Mouse (Mus musculus): Measurements from ENCODE around the gene Olfr126. TPM values are rescaled to one million over a fixed set of nuclear protein-coding genes. Genes with fewer than 3 reads are reported as not detected.

Gene Olfr126
- total RNA-seq (2021): not detected
- long read RNA-seq, experiment 1: 0 reads
- long read RNA-seq, experiment 2: 0 reads

- DNase-seq (ENCODE audit: low spot score in 2 of 2): no peak
- TF ChIP-seq CTCF (conservative IDR thresholded peaks at IDR 0.05): no peak
- no peak within 1 kb of the TSS for H3K27ac ChIP-seq
- H3K4me3 ChIP-seq: no peak within 1 kb of the TSS
These were observed at the start of gene Olfr126 for GRCm38 (mm10) chr17:37847183-37847582. Gene Olfr126, plus strand, starts transcription at chr17:37847483.

- Histone ChIP-seq H3K4me3 (no peak within 1 kb of the TSS), H3K27ac (no peak within 1 kb of the TSS)
- no peak for DNase-seq (ENCODE audit: low spot score in 2 of 2)
- TF ChIP-seq CTCF (conservative IDR thresholded peaks at IDR 0.05): no peak
These were observed 47.7 kb upstream of the Olfr126 start, which contains the start of gene Olfr124 for GRCm38 (mm10) chr17:37799588-37799987. Gene Olfr124, plus strand, starts transcription at chr17:37799888.

GRCm38 (mm10) chr17:37832649-37833048 lies 14.6 kb upstream of the Olfr126 start, which contains the start of gene Olfr125:
Gene Olfr125, plus strand, starts transcription at chr17:37832949.
- no peak for TF ChIP-seq CTCF (conservative IDR thresholded peaks at IDR 0.05)
- DNase-seq (ENCODE audit: low spot score in 2 of 2): no peak
- H3K4me3 ChIP-seq: no peak within 1 kb of the TSS

GRCm38 (mm10) chr17:37863901-37864300 lies 16.6 kb downstream of the Olfr126 start:
- Histone ChIP-seq H3K27ac (no peak overlapping the region), H3K4me3 (no peak overlapping the region)
- TF ChIP-seq CTCF (conservative IDR thresholded peaks at IDR 0.05): no peak
- no peak for DNase-seq (ENCODE audit: low spot score in 2 of 2)

More at GRCm38 (mm10) chr17:37832649-37833048, 14.6 kb upstream of the Olfr126 start, which contains the start of gene Olfr125:
- no peak within 1 kb of the TSS for H3K27ac ChIP-seq

GRCm38 (mm10) chr17:37869676-37870205 lies 22.5 kb downstream of the Olfr126 start:
- H3K27ac ChIP-seq: no peak overlapping the region
- no peak overlapping the region for H3K4me3 ChIP-seq
- TF ChIP-seq CTCF (conservative IDR thresholded peaks at IDR 0.05): no peak
- no peak for DNase-seq (ENCODE audit: low spot score in 2 of 2)

- Histone ChIP-seq H3K27ac (no peak overlapping the region), H3K4me3 (no peak overlapping the region)
- no peak for TF ChIP-seq CTCF (conservative IDR thresholded peaks at IDR 0.05)
- DNase-seq (ENCODE audit: low spot score in 2 of 2): no peak
These were observed 26.5 kb downstream of the Olfr126 start for GRCm38 (mm10) chr17:37873830-37874229.

GRCm38 (mm10) chr17:37900137-37900536 lies 52.9 kb downstream of the Olfr126 start, which contains the start of gene Olfr127:
Gene Olfr127, plus strand, starts transcription at chr17:37900437.
- Histone ChIP-seq H3K27ac (no peak within 1 kb of the TSS), H3K4me3 (no peak within 1 kb of the TSS)
- DNase-seq (ENCODE audit: low spot score in 2 of 2): no peak
- TF ChIP-seq CTCF (conservative IDR thresholded peaks at IDR 0.05): no peak

Other genes starting within 250 kb of the Olfr126 start
- not detected for gene Olfr115, start 220.4 kb upstream of the Olfr126 start, total RNA-seq (2021)
- not detected for gene Olfr116, start 220.3 kb upstream of the Olfr126 start, total RNA-seq (2021)
- gene Olfr117, start 183.7 kb upstream of the Olfr126 start, total RNA-seq (2021): not detected
- gene Olfr118, start 180.5 kb upstream of the Olfr126 start, total RNA-seq (2021): not detected
- not detected for gene Olfr119, start 150.9 kb upstream of the Olfr126 start, total RNA-seq (2021)
- not detected for gene Olfr120, start 125.7 kb upstream of the Olfr126 start, total RNA-seq (2021)
- gene Olfr121, start 98.6 kb upstream of the Olfr126 start, total RNA-seq (2021): not detected
- gene Olfr122, start 78.9 kb upstream of the Olfr126 start, total RNA-seq (2021): not detected
- gene Olfr123, start 54.0 kb upstream of the Olfr126 start, total RNA-seq (2021): not detected
- not detected for gene Olfr124, start 47.6 kb upstream of the Olfr126 start, total RNA-seq (2021)
- not detected for gene Olfr125, start 14.5 kb upstream of the Olfr126 start, total RNA-seq (2021)
- gene Olfr127, start 53.0 kb downstream of the Olfr126 start, total RNA-seq (2021): not detected
- gene Olfr128, start 73.1 kb downstream of the Olfr126 start, total RNA-seq (2021): not detected
- not detected for gene Olfr761, start 105.6 kb downstream of the Olfr126 start, total RNA-seq (2021)
- gene Olfr129, start 212.6 kb downstream of the Olfr126 start, total RNA-seq (2021): not detected
- gene Olfr130, start 216.4 kb downstream of the Olfr126 start, total RNA-seq (2021): not detected
- gene Olfr131, start 241.2 kb downstream of the Olfr126 start, total RNA-seq (2021): not detected